Mouse (Mus musculus) G1E (cell line): ENCODE measurements at regions not wholly inside any gene's neighbourhood (a gene's known extent, or its start where the extent isn't known, plus 50 kb on each side); places are given as distances from the start of the nearest gene placed in this dataset.

ENCODE experiments used
- CTCF ChIP-seq: IDR thresholded peaks from 2 replicates; pipeline ENCODE4 v1.5.1; 2012; ENCODE audit warnings: low read depth, low read length, inconsistent platforms, mixed read lengths
- GATA1 ChIP-seq: IDR thresholded peaks from 2 replicates; pipeline ENCODE4 v1.6.1; 2012; ENCODE audit warnings: borderline replicate concordance, low read length, inconsistent platforms, mixed read lengths
- GATA2 ChIP-seq: IDR thresholded peaks from 2 replicates; pipeline ENCODE4 v1.6.1; 2012; ENCODE audit warnings: low read depth, low read length, inconsistent platforms, borderline replicate concordance
- POLR2AphosphoS5 ChIP-seq: IDR thresholded peaks from 2 replicates; pipeline ENCODE4 v1.6.1; 2012; ENCODE audit warnings: low read depth, low read length, inconsistent platforms; ENCODE audit not compliant: insufficient replicate concordance
- TAL1 ChIP-seq: conservative IDR thresholded peaks from 2 replicates; pipeline ENCODE4 v1.6.1; 2012; ENCODE audit warnings: low read depth, low read length, inconsistent platforms, mixed read lengths

DNA sequence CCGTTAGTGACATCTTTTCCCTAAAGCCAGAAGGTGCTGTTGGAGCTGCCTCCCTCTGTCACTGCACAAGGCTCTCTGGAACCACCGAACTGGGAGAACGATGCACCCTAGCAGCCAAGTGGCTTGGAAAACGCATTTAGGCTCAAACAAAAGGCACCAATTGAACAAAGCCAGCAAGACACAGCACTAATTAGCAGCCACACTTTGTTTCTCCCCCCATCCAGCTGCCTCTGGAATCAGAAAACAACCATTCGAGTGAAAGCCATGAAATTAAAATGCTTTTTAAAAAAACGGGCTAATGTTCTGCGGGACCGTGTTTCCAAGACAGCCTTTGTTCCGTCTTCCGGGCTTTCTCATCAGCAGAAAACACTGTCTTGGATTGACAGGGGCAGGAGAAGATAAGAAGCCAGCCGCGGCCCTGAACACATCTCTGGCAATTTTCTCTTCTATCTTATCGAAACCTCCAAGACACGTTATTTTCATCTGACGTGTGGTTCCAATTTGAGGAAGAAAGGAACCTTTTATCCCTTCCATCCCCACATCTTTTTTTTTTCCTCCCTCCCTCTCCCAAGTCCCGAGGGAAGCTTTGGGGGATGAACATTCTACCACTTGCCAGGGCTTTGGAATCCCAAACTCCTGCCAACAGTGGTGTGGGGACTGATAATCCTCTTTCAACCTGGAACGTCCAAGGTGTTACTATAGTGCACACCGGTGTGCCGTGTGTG lies 54.8 kb upstream of the Sec14l1 start:
- TF ChIP-seq TAL1: no peak
- no peak for TF ChIP-seq CTCF
- no peak for TF ChIP-seq GATA1
- no peak for TF ChIP-seq POLR2AphosphoS5
- TF ChIP-seq GATA2: no peak
